ENCODE assay signal across 12 mouse cellular contexts in the genomic region with DNA sequence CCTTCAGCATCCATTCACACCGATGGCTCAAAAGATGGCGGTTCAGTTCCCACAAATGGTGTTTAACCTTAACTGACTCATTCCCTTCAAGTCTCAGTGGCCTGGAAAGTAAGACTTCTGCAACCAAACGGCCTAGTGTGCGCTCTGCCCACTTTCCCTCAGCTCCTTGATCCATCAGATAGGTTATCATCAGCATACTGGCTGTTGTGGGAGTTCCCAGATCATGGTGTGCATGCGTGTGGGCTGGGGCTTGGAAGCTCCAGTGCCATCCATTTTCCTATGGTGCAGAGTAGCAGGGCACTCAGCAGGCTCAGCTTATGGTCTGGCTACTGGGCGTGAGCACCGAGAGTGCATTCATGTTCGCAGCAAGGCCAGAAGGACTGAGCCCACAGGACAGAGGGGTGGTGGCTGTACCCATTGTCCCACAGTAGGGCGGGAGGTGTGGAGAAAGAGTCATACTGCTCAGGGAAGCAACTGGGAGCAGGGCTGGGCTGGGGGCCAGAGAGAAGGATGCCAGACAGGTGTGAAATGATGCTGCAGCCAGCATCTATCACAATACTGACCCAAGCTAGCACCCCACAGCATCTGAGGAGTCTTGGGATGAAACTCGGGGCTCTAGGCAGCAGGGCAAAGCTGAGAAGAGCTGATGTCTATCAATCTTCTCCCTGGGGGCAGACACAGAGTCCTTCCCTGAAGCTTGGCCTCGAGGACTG. TPM values are rescaled to one million over a fixed set of nuclear protein-coding genes. Genes with fewer than 3 reads are reported as not detected.
DNase-seq lines count a peak whose midpoint lies in the region; ATAC-seq and TF ChIP-seq lines count a peak whose summit lies in the region.
"Had no signal": no experiment of that assay in that cellular context is flagged by ENCODE, and none has a peak within 500 bp of the region (broad histone marks: within the 10 kb centered on the region; RNA-seq: fewer than 3 reads in every experiment).

No protein-coding gene starts in this region.

- no peaks in the 10 kb centered on the region for H3K36me3 ChIP-seq in kidney, embryonic 16.5 days (ENCODE audit: insufficient read depth, low read length)
- no peaks in the 10 kb centered on the region for H3K36me3 ChIP-seq in kidney, embryonic 14.5 days (ENCODE audit: control insufficient read depth, insufficient read depth, low read length)
- H3K36me3 ChIP-seq in forebrain, embryonic 15.5 days = no peaks in the 10 kb centered on the region
- H3K36me3 ChIP-seq in liver, adult 2 months (ENCODE audit: control insufficient read depth, insufficient read depth, low read length) = no peaks in the 10 kb centered on the region
- H3K36me3 ChIP-seq in neural tube, embryonic 13.5 days = no peaks in the 10 kb centered on the region

- TF ChIP-seq POLR2A in liver, adult 2 months (IDR thresholded peaks at IDR 0.05; ENCODE audit: extremely low read depth, insufficient read depth, low read length) = no peak

- TF ChIP-seq CTCF in liver, adult 2 months (IDR thresholded peaks at IDR 0.05; ENCODE audit: low read depth, low read length) = no peak

- 78% methylated on average over 11 of the region's 11 CpGs for WGBS in kidney, embryonic 16.5 days
- 74% methylated on average over 11 of the region's 11 CpGs for WGBS in kidney, embryonic 14.5 days
- WGBS in forebrain, embryonic 15.5 days = 72% methylated on average over 11 of the region's 11 CpGs
- 83% methylated on average over 11 of the region's 11 CpGs for WGBS in liver, adult 2 months
- 71% methylated on average over 11 of the region's 11 CpGs for WGBS in neural tube, embryonic 13.5 days

- no peaks in the 10 kb centered on the region for H3K9me3 ChIP-seq in kidney, embryonic 16.5 days (ENCODE audit: low read length)
- no peaks in the 10 kb centered on the region for H3K9me3 ChIP-seq in kidney, embryonic 14.5 days (ENCODE audit: control insufficient read depth, low read length)
- H3K9me3 ChIP-seq in forebrain, embryonic 15.5 days = no peaks in the 10 kb centered on the region
- no peaks in the 10 kb centered on the region for H3K9me3 ChIP-seq in neural tube, embryonic 13.5 days

- DNase-seq in liver, adult 2 months (ENCODE audit: extremely low read depth, low read depth, low spot score) = no peak
- no peak for DNase-seq in MN1 (ENCODE audit: low spot score)
- DNase-seq in testis, postnatal 14 days (ENCODE audit: low spot score) = no peak
- DNase-seq: adrenal gland, postnatal 25 days; gastrocnemius, postnatal 25 days; kidney, adult 11 months had no signal

- no peak overlapping the region for H3K4me2 ChIP-seq in kidney, embryonic 16.5 days (replicated peaks; ENCODE audit: low read depth, low read length)
- H3K4me2 ChIP-seq in kidney, embryonic 14.5 days (replicated peaks; ENCODE audit: low read depth, low read length) = no peak overlapping the region
- H3K4me2 ChIP-seq in forebrain, embryonic 15.5 days (replicated peaks) = no peak overlapping the region
- H3K4me2 ChIP-seq in neural tube, embryonic 13.5 days = peak overlapping the region; percentile 27

- no peak overlapping the region; the same call in 1 of the 2 replicates for H3K9ac ChIP-seq in kidney, embryonic 16.5 days (replicated peaks; ENCODE audit: low read length)
- no peak overlapping the region for H3K9ac ChIP-seq in kidney, embryonic 14.5 days (ENCODE audit: low read depth, low read length)
- peak overlapping the region; percentile 16; the same call in 1 of the 2 replicates for H3K9ac ChIP-seq in forebrain, embryonic 15.5 days (replicated peaks)
- no peak overlapping the region for H3K9ac ChIP-seq in liver, adult 2 months (ENCODE audit: low read depth, low read length)
- peak overlapping the region; percentile 57 for H3K9ac ChIP-seq in neural tube, embryonic 13.5 days

- H3K27me3 ChIP-seq in kidney, embryonic 16.5 days (ENCODE audit: insufficient read depth, low read length) = no peaks in the 10 kb centered on the region
- H3K27me3 ChIP-seq in kidney, embryonic 14.5 days (ENCODE audit: control insufficient read depth, insufficient read depth, low read length) = no peaks in the 10 kb centered on the region
- H3K27me3 ChIP-seq in forebrain, embryonic 15.5 days = no peaks in the 10 kb centered on the region
- H3K27me3 ChIP-seq in liver, adult 2 months (ENCODE audit: control insufficient read depth, insufficient read depth, low read length) = no peaks in the 10 kb centered on the region
- no peaks in the 10 kb centered on the region for H3K27me3 ChIP-seq in neural tube, embryonic 13.5 days

- H3K4me1 ChIP-seq in kidney, embryonic 16.5 days (ENCODE audit: insufficient read depth, low read length) = peaks cover 82% of the 10 kb centered on the region
- peaks cover 87% of the 10 kb centered on the region for H3K4me1 ChIP-seq in kidney, embryonic 14.5 days (ENCODE audit: control insufficient read depth, insufficient read depth, low read length)
- peaks cover 94% of the 10 kb centered on the region for H3K4me1 ChIP-seq in forebrain, embryonic 15.5 days
- H3K4me1 ChIP-seq in liver, adult 2 months (ENCODE audit: control insufficient read depth, insufficient read depth, low read length) = peaks cover 84% of the 10 kb centered on the region
- peaks cover 100% of the 10 kb centered on the region for H3K4me1 ChIP-seq in neural tube, embryonic 13.5 days (replicated peaks)

- H3K27ac ChIP-seq in kidney, embryonic 16.5 days (ENCODE audit: low read length) = peak overlapping the region; percentile 21; the same call in 1 of the 2 replicates
- no peak overlapping the region for H3K27ac ChIP-seq in kidney, embryonic 14.5 days (ENCODE audit: low read depth, low read length)
- H3K27ac ChIP-seq in forebrain, embryonic 15.5 days (replicated peaks) = peak overlapping the region; percentile 88
- H3K27ac ChIP-seq in liver, adult 2 months (replicated peaks; ENCODE audit: insufficient read depth, low read depth, low read length) = peak overlapping the region; percentile 27
- peak overlapping the region; percentile 85 for H3K27ac ChIP-seq in neural tube, embryonic 13.5 days (replicated peaks)

- no peak for ATAC-seq in kidney, embryonic 16.5 days (ENCODE audit: low FRiP score, low TSS enrichment)
- no peak for ATAC-seq in kidney, embryonic 14.5 days (ENCODE audit: low FRiP score, low TSS enrichment)
- 0 out of 2 replicates have a peak, but pooled peaks have one; percentile 1 for ATAC-seq in forebrain, embryonic 15.5 days (replicated peaks)
- no peak for ATAC-seq in neural tube, embryonic 13.5 days (ENCODE audit: low read depth)
- ATAC-seq in inflammation-experienced regulatory T-cells, adult 6 months = no peak

- peaks cover 58% of the 10 kb centered on the region for H3K79me2 ChIP-seq in liver, adult 2 months (ENCODE audit: control insufficient read depth, insufficient read depth, low read length)

- no peak overlapping the region for H3K4me3 ChIP-seq in kidney, embryonic 16.5 days (ENCODE audit: low read length)
- no peak overlapping the region for H3K4me3 ChIP-seq in kidney, embryonic 14.5 days (ENCODE audit: low read length)
- no peak overlapping the region for H3K4me3 ChIP-seq in forebrain, embryonic 15.5 days
- H3K4me3 ChIP-seq in liver, adult 2 months (ENCODE audit: insufficient read depth, low read depth, low read length) = no peak overlapping the region
- H3K4me3 ChIP-seq in neural tube, embryonic 13.5 days = no peak overlapping the region
- H3K4me3 ChIP-seq: myocyte had no signal

RNA-seq across cellular contexts. Expression of a gene that starts 33.7 kb away (rescaled TPM):
- polyA plus RNA-seq in kidney, embryonic 16.5 days (2015; fragmentation: Nextera tagmentation; extraction: Ambion mirVana) = 36.0 and 46.6 TPM in 2 replicates
- polyA plus RNA-seq in kidney, embryonic 14.5 days (2014; fragmentation: Nextera tagmentation; extraction: Ambion mirVana) = 43.3 and 57.3 TPM in 2 replicates
- polyA plus RNA-seq in forebrain, embryonic 15.5 days (2015; fragmentation: Nextera tagmentation; extraction: Ambion mirVana) = 57.5 and 63.9 TPM in 2 replicates
- 5.3 and 10.1 TPM in 2 replicates for total RNA-seq in liver, adult 2 months (2014; rRNA removed)
- 10.2 and 11.0 TPM in 2 replicates for polyA plus RNA-seq in liver, adult 2 months (2012; rRNA removed)
- polyA plus RNA-seq in neural tube, embryonic 13.5 days (2015; fragmentation: Nextera tagmentation; extraction: Ambion mirVana) = 57.2 and 66.2 TPM in 2 replicates
- polyA plus RNA-seq in inflammation-experienced regulatory T-cells, adult 6 months (2017; shearing (Covaris generic)) = 10 to 100 TPM; 24.5 to 30.1 (median 26.1) TPM

Comparison
In these comparisons a context has a peak if more than half of its experiments do, and no peak if none do; other contexts are left out.
1. H3K9ac ChIP-seq: peak in forebrain, embryonic 15.5 days (single experiment) and neural tube, embryonic 13.5 days (single experiment); none in kidney, embryonic 16.5 days (single experiment), kidney, embryonic 14.5 days (single experiment) and liver, adult 2 months (single experiment).